Mouse (Mus musculus) neural tube, embryonic 14.5 days (tissue): ENCODE results near the gene Strn4. TPM values are rescaled to one million over a fixed set of nuclear protein-coding genes. Genes with fewer than 3 reads are reported as not detected.

ENCODE experiments used
- ATAC-seq: fragments of 200-750 bp; cut with Nextera tagmentation; 2 replicates; pipeline ENCODE4 v1.8.0; 2017; ENCODE audit warnings: low read depth, mild to moderate bottlenecking, moderate TSS enrichment, moderate library complexity
- H3K27ac ChIP-seq: fragments of 300-500 bp; sonication (generic); 2 replicates; pipeline ENCODE4 v1.5.1; 2014; ENCODE audit warnings: low read depth, mild to moderate bottlenecking, control low read depth, low read length, moderate library complexity, mixed read lengths
- H3K27me3 ChIP-seq: fragments of 300-500 bp; sonication (generic); 2 replicates; pipeline ENCODE4 v1.6.1; 2014; ENCODE audit warnings: low read length; ENCODE audit not compliant: control insufficient read depth, insufficient read depth
- H3K36me3 ChIP-seq: fragments of 300-500 bp; sonication (generic); 2 replicates; pipeline ENCODE4 v1.6.1; 2014; ENCODE audit warnings: low read length, mixed read lengths; ENCODE audit not compliant: control insufficient read depth, insufficient read depth
- H3K4me1 ChIP-seq: fragments of 300-500 bp; sonication (generic); 2 replicates; pipeline ENCODE4 v1.6.1; 2014; ENCODE audit warnings: low read length; ENCODE audit not compliant: control insufficient read depth, insufficient read depth
- H3K4me2 ChIP-seq: fragments of 300-500 bp; sonication (generic); 2 replicates; pipeline ENCODE4 v1.6.1; 2014; ENCODE audit warnings: mild to moderate bottlenecking, low read depth, low read length, control low read depth
- H3K4me3 ChIP-seq: fragments of 300-500 bp; sonication (generic); 2 replicates; pipeline ENCODE4 v1.5.1; 2014; ENCODE audit warnings: low read depth, low read length, control low read depth, mixed read lengths
- H3K9ac ChIP-seq: fragments of 300-500 bp; sonication (generic); replicated peaks from 2 replicates; pipeline ENCODE4 v1.6.1; 2014; ENCODE audit warnings: low read depth, mild to moderate bottlenecking, control low read depth, low read length, mixed read lengths
- H3K9me3 ChIP-seq: fragments of 300-500 bp; sonication (generic); 2 replicates; pipeline ENCODE4 v1.6.1; 2016; ENCODE audit warnings: low read length; ENCODE audit not compliant: control insufficient read depth
- WGBS: fragments of 180-500 bp; shearing (Covaris S2); extraction: QIAGEN DNeasy Blood & Tissue Kit; methylation state at CpG from one replicate; pipeline ENCODE4 v1.1.7; 2014; 5-methylcytosine and 5-hydroxymethylcytosine counted together
- polyA plus RNA-seq: library from polyadenylated mRNA; unstranded; fragments of >200 nt; fragmentation: Nextera tagmentation; extraction: Ambion mirVana; gene quantifications from 2 replicates; pipeline ENCODE4 v1.2.1, GENCODE M21; 2014

The Strn4 gene
- polyA plus RNA-seq, 1 experiment from 2014 or later = 191 TPM

GRCm38 (mm10) chr7:16830449-16830848 is 14.8 kb downstream of the Strn4 start:
- no peaks in the 10 kb centered on the region for H3K9me3 ChIP-seq
- ATAC-seq = no peak
- WGBS = 89% methylated on average over 9 of the region's 9 CpGs
- H3K4me2 ChIP-seq = no peak overlapping the region
- H3K27me3 ChIP-seq = no peaks in the 10 kb centered on the region
- no peak overlapping the region for H3K27ac ChIP-seq
- H3K4me1 ChIP-seq = no peaks in the 10 kb centered on the region
- peaks cover 66% of the 10 kb centered on the region for H3K36me3 ChIP-seq
- H3K9ac ChIP-seq = no peak overlapping the region
- no peak overlapping the region for H3K4me3 ChIP-seq

DNA sequence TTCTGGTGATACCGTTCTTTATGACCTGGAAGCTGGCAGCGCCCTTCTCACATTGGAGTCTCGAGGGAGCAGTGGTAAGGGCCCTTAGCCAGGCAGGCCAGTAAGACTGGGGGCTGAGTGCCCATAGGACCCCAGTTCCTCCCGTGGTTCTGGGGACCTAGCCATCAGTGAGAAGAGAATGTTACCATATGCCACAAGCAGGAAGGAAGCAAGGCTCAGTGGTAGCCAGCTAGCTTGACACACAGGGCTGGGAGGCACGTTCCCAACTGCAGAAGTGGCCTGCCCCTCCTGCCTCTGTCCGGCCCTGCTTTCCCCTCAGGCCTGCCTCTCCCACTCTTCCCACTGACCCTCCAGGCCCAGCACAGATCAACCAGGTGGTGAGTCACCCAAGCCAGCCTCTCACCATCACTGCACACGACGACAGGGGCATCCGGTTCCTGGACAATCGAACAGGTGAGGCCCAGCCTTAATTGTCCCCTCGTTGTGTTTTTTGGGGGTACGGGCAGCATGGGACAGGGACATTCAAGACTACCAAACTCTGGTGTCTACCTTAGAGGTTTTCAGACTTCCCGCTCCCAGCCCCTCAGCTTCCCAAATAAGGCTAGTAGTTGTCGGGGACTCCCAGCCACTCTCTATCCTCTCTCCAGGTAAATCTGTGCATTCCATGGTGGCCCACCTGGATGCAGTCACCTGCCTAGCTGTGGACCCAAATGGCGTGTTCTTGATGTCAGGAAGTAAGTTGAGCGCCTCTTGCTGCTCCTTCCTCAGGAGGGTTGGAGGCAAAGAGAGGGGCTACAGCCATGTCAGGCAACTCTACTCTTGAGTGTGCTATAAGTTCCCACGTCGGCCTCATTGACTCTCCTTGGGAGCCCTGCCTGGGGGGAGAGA is 22.5 kb downstream of the Strn4 start:
- Histone ChIP-seq H3K4me1 (0 out of 2 replicates have a peak, but pooled peaks cover 4% of the 10 kb centered on the region), H3K36me3 (peaks cover 51% of the 10 kb centered on the region), H3K9ac (no peak overlapping the region), H3K9me3 (no peaks in the 10 kb centered on the region), H3K27ac (no peak overlapping the region), H3K4me3 (no peak overlapping the region), H3K4me2 (no peak overlapping the region), H3K27me3 (no peaks in the 10 kb centered on the region)
- 93% methylated on average over 18 of the region's 18 CpGs for WGBS
- ATAC-seq = no peak

GRCm38 (mm10) chr7:16838804-16839426 is 23.2 kb downstream of the Strn4 start:
- Histone ChIP-seq H3K27ac (no peak overlapping the region), H3K4me1 (peaks cover 9% of the 10 kb centered on the region), H3K9ac (no peak overlapping the region), H3K9me3 (no peaks in the 10 kb centered on the region), H3K4me3 (no peak overlapping the region), H3K4me2 (no peak overlapping the region), H3K36me3 (peaks cover 44% of the 10 kb centered on the region), H3K27me3 (no peaks in the 10 kb centered on the region)
- ATAC-seq = no peak
- 86% methylated on average over 6 of the region's 6 CpGs for WGBS

DNA sequence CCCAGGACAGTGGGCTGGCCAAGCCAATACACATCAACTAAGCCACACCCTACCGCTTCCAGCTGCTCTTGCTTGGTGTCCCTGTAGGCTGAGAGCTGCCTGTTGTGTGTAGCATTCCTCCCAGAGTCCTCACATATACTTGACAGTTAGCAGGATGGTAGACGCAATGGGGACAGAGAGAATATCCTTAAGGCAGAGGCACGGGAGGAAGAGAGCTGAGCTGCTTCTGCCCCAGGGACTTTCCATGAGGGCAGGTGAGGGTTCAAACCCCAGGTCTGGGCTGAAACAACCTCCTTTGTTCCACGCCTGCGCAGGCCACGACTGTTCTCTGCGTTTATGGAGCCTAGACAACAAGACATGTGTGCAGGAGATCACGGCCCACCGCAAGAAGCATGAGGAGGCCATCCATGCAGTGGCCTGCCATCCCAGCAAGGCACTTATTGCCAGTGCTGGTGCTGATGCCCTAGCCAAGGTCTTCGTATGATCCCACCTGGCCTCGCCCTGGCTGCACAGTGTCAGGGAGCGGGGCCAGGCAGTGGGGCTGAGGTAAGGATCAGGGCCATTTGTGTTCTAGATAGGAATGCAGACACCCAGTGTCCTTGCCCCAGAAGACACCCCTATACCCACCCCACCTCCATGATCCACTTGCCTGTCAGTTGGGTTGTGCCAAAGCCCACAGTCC is 23.9 kb downstream of the Strn4 start:
- no peaks in the 10 kb centered on the region for H3K9me3 ChIP-seq
- no peak overlapping the region for H3K27ac ChIP-seq
- H3K27me3 ChIP-seq = no peaks in the 10 kb centered on the region
- H3K4me2 ChIP-seq = no peak overlapping the region
- peaks cover 12% of the 10 kb centered on the region for H3K4me1 ChIP-seq
- no peak overlapping the region for H3K9ac ChIP-seq
- ATAC-seq = no peak
- peaks cover 43% of the 10 kb centered on the region for H3K36me3 ChIP-seq
- WGBS = 96% methylated on average over 12 of the region's 12 CpGs
- no peak overlapping the region for H3K4me3 ChIP-seq

DNA sequence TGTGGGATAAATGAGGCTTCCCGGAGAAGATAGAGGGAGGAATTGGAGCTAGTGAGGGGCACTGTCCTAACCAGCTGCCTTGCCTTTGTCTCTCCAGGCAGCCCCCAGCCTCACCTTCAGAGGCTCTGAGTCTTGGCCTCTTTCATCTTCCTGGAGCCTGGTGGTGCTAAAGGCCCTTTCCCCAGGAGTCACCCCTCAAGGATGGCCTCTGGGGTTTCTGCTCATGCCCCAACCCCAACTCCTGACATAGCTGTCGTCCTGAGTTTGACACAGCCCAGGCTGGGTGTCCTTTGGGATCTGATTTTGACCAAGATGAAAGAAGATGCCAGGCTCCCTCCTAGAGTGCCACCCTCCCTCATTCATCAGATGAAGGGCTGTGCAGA is 24.4 kb downstream of the Strn4 start:
- no peaks in the 10 kb centered on the region for H3K9me3 ChIP-seq
- no peaks in the 10 kb centered on the region for H3K27me3 ChIP-seq
- peaks cover 15% of the 10 kb centered on the region for H3K4me1 ChIP-seq
- ATAC-seq = no peak
- peaks cover 40% of the 10 kb centered on the region for H3K36me3 ChIP-seq
- no peak overlapping the region for H3K9ac ChIP-seq
- no peak overlapping the region for H3K4me3 ChIP-seq
- H3K27ac ChIP-seq = no peak overlapping the region
- WGBS = 83% methylated on average over 2 of the region's 2 CpGs
- H3K4me2 ChIP-seq = no peak overlapping the region

GRCm38 (mm10) chr7:16841078-16841477 is 25.4 kb downstream of the Strn4 start:
- Histone ChIP-seq H3K36me3 (peaks cover 36% of the 10 kb centered on the region), H3K4me3 (no peak overlapping the region), H3K4me2 (no peak overlapping the region), H3K4me1 (peaks cover 15% of the 10 kb centered on the region), H3K9me3 (no peaks in the 10 kb centered on the region), H3K27ac (no peak overlapping the region), H3K27me3 (no peaks in the 10 kb centered on the region), H3K9ac (no peak overlapping the region)
- ATAC-seq = no peak
- 83% methylated on average over 4 of the region's 4 CpGs for WGBS

DNA sequence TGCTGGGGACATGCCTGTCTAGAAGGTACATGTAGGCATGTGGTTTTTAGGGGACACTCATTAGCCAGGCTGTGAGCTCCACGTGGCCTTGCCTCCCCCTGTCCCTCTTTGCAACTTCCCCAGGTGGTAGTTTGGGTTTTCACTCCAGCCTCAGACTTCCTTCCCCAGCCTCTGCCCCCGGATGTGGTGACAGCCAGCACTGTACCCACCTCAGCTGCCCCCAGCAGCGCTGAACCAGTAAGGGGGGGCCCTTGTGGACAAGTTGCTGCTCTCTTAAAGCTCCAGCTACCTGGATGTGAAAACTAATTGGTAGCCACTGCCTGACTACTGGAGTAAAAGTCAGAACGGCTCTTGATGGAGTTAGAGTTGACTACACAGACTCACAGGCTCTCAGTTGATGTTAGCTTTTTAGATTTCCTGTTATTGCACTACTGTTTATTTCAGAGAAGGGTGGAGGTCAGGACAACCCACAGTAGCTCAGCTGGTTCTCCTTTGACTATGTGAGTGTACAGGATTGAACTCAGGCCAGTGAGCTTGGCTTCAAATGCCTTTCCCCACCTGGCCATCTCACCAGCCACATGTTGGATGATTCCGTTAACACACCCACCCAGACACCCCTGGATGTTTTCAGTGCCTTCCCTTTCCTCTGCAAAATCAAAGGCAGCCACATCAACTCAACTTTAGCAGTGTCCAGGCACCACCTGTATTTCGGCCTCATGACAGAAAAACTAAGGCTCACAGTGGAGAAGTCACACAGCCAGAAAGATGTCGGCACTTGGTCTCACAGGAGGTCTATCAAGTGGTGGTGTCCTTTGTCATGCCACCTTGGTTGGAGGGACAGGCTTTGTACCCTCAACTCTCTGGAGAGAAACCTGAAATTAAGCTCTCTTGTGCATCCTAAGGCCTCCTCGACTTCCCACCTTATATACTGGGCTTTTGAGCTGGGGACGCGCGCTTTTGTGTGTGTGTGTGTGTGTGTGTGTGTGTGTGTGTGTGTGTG is 26.2 kb downstream of the Strn4 start:
- H3K27me3 ChIP-seq = no peaks in the 10 kb centered on the region
- peak; percentile 3; the same call in 1 of the 2 replicates for ATAC-seq
- H3K9me3 ChIP-seq = no peaks in the 10 kb centered on the region
- H3K4me1 ChIP-seq = peaks cover 15% of the 10 kb centered on the region
- peak overlapping the region; percentile 58; the same call in 1 of the 2 replicates for H3K9ac ChIP-seq
- peak overlapping the region; percentile 54; the same call in 1 of the 2 replicates for H3K4me3 ChIP-seq
- H3K36me3 ChIP-seq = peaks cover 36% of the 10 kb centered on the region
- 49% methylated on average over 11 of the region's 11 CpGs for WGBS
- peak overlapping the region; percentile 48; the same call in 1 of the 2 replicates for H3K27ac ChIP-seq
- H3K4me2 ChIP-seq = peak overlapping the region; percentile 84

GRCm38 (mm10) chr7:16842645-16843063 is 27.0 kb downstream of the Strn4 start, which contains the start of gene Prkd2:
Gene Prkd2, plus strand, starts transcription at chr7:16842902.
- H3K36me3 ChIP-seq = peaks cover 32% of the 10 kb centered on the region
- ATAC-seq = peak; percentile 92
- peak within 1 kb of the TSS; percentile 84 for H3K4me2 ChIP-seq
- H3K4me1 ChIP-seq = peaks cover 15% of the 10 kb centered on the region
- H3K27me3 ChIP-seq = no peaks in the 10 kb centered on the region
- WGBS = under 1% methylated on average over 29 of the region's 32 CpGs
- peak within 1 kb of the TSS; percentile 48 for H3K27ac ChIP-seq
- H3K9ac ChIP-seq = peak within 1 kb of the TSS; percentile 58
- peak within 1 kb of the TSS; percentile 54 for H3K4me3 ChIP-seq
- H3K9me3 ChIP-seq = no peaks in the 10 kb centered on the region
